Mouse (Mus musculus): Measurements from ENCODE around the gene Apom. TPM values are rescaled to one million over a fixed set of nuclear protein-coding genes. Genes with fewer than 3 reads are reported as not detected.

Apom gene
- polyA plus RNA-seq, 1 experiment from 2014 or later, result not detected

DNA sequence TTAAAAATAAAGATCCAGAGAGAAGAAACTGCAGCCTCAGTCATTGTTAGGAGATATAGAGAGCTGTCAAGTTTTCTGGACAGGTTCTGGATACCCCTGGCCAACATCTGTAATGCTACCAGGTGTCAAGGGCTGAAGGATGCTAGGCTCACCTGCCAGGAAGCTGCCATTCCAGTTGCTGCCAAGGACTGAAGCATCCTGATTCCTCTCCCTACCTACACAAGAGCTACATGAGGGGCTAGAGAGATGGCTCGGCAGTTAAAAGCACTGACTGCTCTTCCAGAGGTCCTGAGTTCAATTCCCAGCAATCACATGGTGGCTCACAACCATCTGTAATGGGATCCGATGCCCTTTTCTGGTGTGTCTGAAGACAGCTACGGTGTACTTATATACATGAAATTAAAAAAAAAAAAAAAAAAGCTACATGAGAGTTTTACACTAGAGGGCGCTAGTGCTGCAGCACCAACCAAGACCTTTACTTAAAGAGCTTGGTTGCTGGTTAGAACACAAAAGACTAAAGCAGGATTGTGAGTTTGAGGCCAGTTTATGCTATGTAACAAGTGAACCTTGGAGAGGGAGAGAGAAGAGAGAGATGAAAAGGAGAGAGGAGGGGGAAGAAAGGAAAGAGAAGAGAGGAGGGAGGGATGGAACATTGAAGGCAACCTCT lies 36.8 kb upstream of the Apom start:
- Histone ChIP-seq H3K4me3 (ENCODE audit: low read length) (no peak overlapping the region), H3K4me1 (ENCODE audit: control insufficient read depth, insufficient read depth, low read depth, low read length) (peaks cover 8% of the 10 kb centered on the region), H3K36me3 (ENCODE audit: control insufficient read depth, insufficient read depth, low read length) (no peaks in the 10 kb centered on the region), H3K27me3 (replicated peaks; ENCODE audit: control insufficient read depth, insufficient read depth, low read length) (no peaks in the 10 kb centered on the region), H3K27ac (ENCODE audit: low read depth, low read length) (no peak overlapping the region), H3K9me3 (ENCODE audit: control insufficient read depth, low read length) (no peaks in the 10 kb centered on the region), H3K4me2 (ENCODE audit: low read length) (no peak overlapping the region), H3K9ac (ENCODE audit: low read depth, low read length) (no peak overlapping the region)
- ATAC-seq, result no peak
- WGBS, result 15% methylated on average over 4 of the region's 4 CpGs

DNA sequence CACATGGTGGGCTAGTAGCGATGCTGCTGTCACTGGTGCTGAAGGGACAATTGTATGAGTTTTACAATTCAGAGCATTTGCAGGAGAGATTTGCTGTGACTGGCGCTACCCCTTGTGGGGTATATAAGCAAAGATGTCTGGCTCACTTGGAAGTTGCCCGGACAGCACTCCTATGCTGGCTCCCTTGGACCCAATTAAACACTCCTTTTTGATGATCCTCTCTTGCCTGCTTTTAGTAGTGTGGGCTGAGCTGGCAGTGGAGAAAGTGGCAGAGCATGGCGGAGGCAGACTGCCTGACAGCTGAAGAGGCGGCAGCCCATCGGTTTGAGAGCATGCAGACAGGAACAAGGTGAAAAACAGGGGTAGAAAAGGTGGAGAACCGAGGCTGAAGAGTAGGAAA lies 35.9 kb upstream of the Apom start:
- ATAC-seq, result no peak
- peaks cover 14% of the 10 kb centered on the region for H3K4me1 ChIP-seq (ENCODE audit: control insufficient read depth, insufficient read depth, low read depth, low read length)
- H3K4me2 ChIP-seq (ENCODE audit: low read length), result no peak overlapping the region
- H3K4me3 ChIP-seq (ENCODE audit: low read length), result no peak overlapping the region
- WGBS, result 94% methylated on average over 7 of the region's 7 CpGs
- no peak overlapping the region for H3K9ac ChIP-seq (ENCODE audit: low read depth, low read length)
- H3K36me3 ChIP-seq (ENCODE audit: control insufficient read depth, insufficient read depth, low read length), result no peaks in the 10 kb centered on the region
- H3K9me3 ChIP-seq (ENCODE audit: control insufficient read depth, low read length), result no peaks in the 10 kb centered on the region
- H3K27ac ChIP-seq (ENCODE audit: low read depth, low read length), result no peak overlapping the region
- no peaks in the 10 kb centered on the region for H3K27me3 ChIP-seq (replicated peaks; ENCODE audit: control insufficient read depth, insufficient read depth, low read length)

DNA sequence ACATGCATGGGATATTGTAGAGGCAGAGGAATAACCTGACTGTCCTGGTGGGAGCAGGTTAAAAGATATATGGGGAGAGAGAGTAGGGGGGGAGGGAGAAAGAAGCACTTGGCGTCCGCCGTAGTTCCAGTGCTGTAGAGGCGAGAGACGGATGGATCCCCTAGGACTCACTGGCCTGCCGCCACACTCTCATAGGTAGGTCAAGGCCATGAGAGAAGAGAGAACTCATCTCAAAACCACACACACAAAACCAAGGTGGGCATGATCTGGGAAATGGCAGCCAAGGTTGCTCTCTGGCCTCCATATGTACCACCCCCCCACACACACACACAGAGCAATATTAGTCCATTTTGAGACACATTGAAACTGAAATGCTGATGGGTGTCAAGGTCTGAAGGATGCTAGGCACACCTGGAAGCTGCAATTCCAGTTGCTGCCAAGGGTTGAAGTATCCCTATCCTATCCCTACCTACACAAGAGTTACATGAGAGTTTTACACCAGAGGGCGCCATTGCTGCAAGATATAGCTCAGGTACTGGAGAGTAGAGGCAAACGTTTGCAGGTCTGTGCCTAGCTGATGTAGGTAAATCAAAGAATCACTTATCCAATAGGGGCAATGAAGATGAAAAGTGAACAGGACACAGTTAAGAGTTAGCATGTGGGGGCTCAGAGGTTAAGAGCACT lies 34.6 kb upstream of the Apom start:
- ATAC-seq, result no peak
- peak overlapping the region; percentile 65 for H3K4me2 ChIP-seq (ENCODE audit: low read length)
- peaks cover 3% of the 10 kb centered on the region for H3K36me3 ChIP-seq (ENCODE audit: control insufficient read depth, insufficient read depth, low read length)
- 61% methylated on average over 8 of the region's 8 CpGs for WGBS
- H3K27me3 ChIP-seq (replicated peaks; ENCODE audit: control insufficient read depth, insufficient read depth, low read length), result no peaks in the 10 kb centered on the region
- no peaks in the 10 kb centered on the region for H3K9me3 ChIP-seq (ENCODE audit: control insufficient read depth, low read length)
- peaks cover 27% of the 10 kb centered on the region for H3K4me1 ChIP-seq (ENCODE audit: control insufficient read depth, insufficient read depth, low read depth, low read length)
- peak overlapping the region; percentile 3; the same call in 1 of the 2 replicates for H3K9ac ChIP-seq (ENCODE audit: low read depth, low read length)
- H3K27ac ChIP-seq (ENCODE audit: low read depth, low read length), result peak overlapping the region; percentile 6; the same call in 1 of the 2 replicates
- peak overlapping the region; percentile 99; the same call in 1 of the 2 replicates for H3K4me3 ChIP-seq (ENCODE audit: low read length)

DNA sequence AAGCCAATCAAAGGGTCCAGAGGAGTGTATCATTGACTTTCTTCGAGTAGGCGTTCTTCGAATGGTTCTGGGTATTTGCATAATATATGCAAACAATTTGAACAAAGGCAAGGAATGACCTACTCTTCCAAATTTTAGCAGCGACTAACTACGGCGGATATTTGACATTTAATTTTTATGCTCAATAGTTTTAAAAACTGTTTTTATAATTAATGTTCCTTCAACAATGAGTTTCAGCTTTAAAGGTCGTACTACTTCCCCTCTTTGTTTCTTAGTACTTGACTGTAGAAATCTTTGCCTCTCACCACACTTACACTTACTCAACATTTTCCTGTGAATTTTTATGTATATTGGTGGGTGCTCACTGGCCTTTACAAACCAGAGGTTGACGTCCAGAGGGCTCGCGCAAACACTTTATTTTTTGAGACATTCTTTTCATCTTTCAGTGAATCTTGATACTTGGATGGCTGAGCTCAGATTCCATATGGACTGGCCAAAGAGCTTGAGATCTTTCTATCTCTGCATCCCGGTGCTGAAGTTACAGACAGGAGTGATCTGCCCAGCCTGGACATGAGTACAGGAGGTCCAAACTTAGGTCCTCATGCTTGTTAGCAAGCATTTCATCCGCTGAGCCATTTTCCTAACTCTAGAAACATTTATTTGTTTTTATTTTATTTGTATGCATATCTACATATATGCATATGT lies 33.8 kb upstream of the Apom start:
- Histone ChIP-seq H3K4me1 (ENCODE audit: control insufficient read depth, insufficient read depth, low read depth, low read length) (peaks cover 27% of the 10 kb centered on the region), H3K27me3 (replicated peaks; ENCODE audit: control insufficient read depth, insufficient read depth, low read length) (no peaks in the 10 kb centered on the region), H3K9me3 (ENCODE audit: control insufficient read depth, low read length) (no peaks in the 10 kb centered on the region), H3K9ac (ENCODE audit: low read depth, low read length) (peak overlapping the region; percentile 65), H3K36me3 (ENCODE audit: control insufficient read depth, insufficient read depth, low read length) (peaks cover 12% of the 10 kb centered on the region), H3K27ac (ENCODE audit: low read depth, low read length) (peak overlapping the region; percentile 98), H3K4me2 (ENCODE audit: low read length) (peak overlapping the region; percentile 65), H3K4me3 (ENCODE audit: low read length) (peak overlapping the region; percentile 99)
- 21% methylated on average over 12 of the region's 12 CpGs for WGBS
- ATAC-seq, result no peak

DNA sequence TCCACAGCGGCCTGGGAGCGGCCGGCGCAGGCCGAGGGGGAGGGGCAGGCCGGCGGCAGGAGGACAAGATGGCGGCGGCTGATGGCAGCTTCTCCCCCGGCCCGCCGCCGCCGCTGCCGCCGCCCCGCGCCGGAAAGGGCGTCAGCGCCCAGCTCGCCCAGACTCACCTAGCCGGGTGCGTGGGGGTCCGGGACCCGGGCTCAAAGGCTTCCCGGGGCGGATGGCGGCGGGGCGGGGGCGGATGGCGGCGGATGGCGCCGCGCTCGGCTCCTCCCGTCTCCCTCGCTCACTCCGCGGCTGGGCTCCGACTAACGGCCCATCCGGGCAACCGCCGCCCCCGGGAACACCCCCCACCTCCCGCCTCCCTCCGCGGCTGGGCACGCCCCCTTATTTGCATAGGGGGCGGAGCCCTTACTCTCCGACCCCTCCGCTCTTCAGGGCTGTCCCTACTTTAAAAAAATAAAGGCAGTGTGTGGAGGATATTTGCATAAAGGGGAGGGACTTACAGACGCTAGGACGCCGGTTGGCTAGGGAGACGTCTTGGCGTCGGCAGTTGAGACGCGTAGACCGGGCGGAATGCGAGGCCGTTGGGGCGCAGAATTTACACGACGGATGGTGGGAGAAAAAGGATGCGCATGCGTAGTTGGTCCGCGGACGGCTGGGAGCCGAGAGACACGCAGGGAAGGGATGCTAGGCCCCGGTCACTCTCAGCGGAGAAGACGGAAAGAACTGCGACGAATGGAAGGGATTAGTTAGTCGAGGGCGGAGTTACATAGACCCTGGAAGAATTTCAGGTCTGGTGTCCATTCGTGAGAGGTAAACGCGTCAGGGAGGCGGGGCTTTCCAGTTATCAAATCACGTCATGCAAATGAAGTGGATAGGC lies 33.0 kb upstream of the Apom start, which contains the start of gene Prrc2a:
TSS of gene Prrc2a (minus strand) at position 330 of the 883 bp plus-strand sequence.
- H3K36me3 ChIP-seq (ENCODE audit: control insufficient read depth, insufficient read depth, low read length), result peaks cover 20% of the 10 kb centered on the region
- peak; percentile 95 for ATAC-seq
- peak within 1 kb of the TSS; percentile 100 for H3K9ac ChIP-seq (ENCODE audit: low read depth, low read length)
- H3K9me3 ChIP-seq (ENCODE audit: control insufficient read depth, low read length), result no peaks in the 10 kb centered on the region
- peaks cover 27% of the 10 kb centered on the region for H3K4me1 ChIP-seq (ENCODE audit: control insufficient read depth, insufficient read depth, low read depth, low read length)
- H3K27me3 ChIP-seq (replicated peaks; ENCODE audit: control insufficient read depth, insufficient read depth, low read length), result no peaks in the 10 kb centered on the region
- peak within 1 kb of the TSS; percentile 99 for H3K4me2 ChIP-seq (ENCODE audit: low read length)
- peak within 1 kb of the TSS; percentile 98 for H3K27ac ChIP-seq (ENCODE audit: low read depth, low read length)
- peak within 1 kb of the TSS; percentile 99 for H3K4me3 ChIP-seq (ENCODE audit: low read length)
- under 1% methylated on average over 67 of the region's 89 CpGs for WGBS

DNA sequence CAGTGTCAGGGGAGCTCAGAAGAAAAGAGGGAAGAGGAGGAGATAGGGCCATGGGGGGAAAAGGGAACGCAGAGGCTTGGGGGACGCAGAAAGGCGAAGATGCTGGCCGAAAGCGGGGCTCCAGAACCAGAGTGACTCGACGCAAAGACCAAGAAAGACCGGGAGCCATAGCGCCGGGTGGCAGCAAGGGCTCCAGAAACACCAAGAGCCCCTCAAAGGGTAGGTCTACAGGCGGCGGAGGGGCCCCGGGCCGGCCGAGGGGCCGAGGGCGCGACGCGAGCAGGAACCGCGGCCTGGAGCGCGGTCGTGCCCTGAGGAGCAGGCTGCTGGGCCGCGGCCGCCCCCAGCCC lies 32.3 kb upstream of the Apom start:
- peaks cover 27% of the 10 kb centered on the region for H3K4me1 ChIP-seq (ENCODE audit: control insufficient read depth, insufficient read depth, low read depth, low read length)
- H3K27me3 ChIP-seq (replicated peaks; ENCODE audit: control insufficient read depth, insufficient read depth, low read length), result no peaks in the 10 kb centered on the region
- H3K27ac ChIP-seq (ENCODE audit: low read depth, low read length), result peak overlapping the region; percentile 98
- WGBS, result 0% methylated on average over 27 of the region's 28 CpGs
- H3K9me3 ChIP-seq (ENCODE audit: control insufficient read depth, low read length), result no peaks in the 10 kb centered on the region
- ATAC-seq, result no peak
- peak overlapping the region; percentile 99 for H3K4me3 ChIP-seq (ENCODE audit: low read length)
- H3K9ac ChIP-seq (ENCODE audit: low read depth, low read length), result peak overlapping the region; percentile 100
- peaks cover 26% of the 10 kb centered on the region for H3K36me3 ChIP-seq (ENCODE audit: control insufficient read depth, insufficient read depth, low read length)
- H3K4me2 ChIP-seq (ENCODE audit: low read length), result peak overlapping the region; percentile 99

DNA sequence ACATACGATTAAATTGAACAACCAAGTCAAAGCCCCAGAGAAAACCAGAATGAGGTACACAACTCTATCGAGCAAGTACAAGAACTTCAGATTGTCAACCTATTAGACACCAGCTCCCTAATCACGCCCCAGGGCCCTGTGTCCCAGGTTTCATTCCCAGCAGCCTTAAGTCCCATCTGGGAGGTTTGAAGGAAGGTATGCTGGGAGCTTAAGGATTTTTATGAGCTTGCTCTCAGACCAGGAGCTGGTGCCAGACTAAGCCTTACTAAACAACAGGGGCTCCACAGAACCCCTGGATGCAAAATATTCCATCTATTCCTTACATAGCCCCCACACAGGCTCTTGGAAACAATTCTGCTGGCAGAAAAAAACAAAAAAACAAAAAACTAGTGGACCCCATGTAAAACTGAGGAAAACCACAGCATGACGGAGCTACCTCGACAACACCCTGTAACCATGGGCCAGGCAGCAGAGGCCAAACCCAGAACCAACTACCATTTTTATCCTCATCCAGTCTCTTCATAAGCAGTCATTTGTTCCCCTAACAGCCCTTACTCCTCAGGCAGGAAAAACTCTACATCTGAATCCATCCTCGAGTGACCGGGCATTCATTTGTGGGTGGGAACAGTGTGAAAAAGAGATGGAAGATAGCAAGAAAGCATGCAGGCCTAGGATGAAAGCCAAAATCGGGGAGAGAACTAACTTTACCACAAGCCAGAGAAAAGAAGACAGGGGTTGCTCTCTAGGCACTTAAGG lies 31.7 kb upstream of the Apom start:
- Histone ChIP-seq H3K4me3 (ENCODE audit: low read length) (peak overlapping the region; percentile 99), H3K4me2 (ENCODE audit: low read length) (peak overlapping the region; percentile 99), H3K36me3 (ENCODE audit: control insufficient read depth, insufficient read depth, low read length) (peaks cover 33% of the 10 kb centered on the region), H3K27me3 (replicated peaks; ENCODE audit: control insufficient read depth, insufficient read depth, low read length) (no peaks in the 10 kb centered on the region), H3K27ac (ENCODE audit: low read depth, low read length) (peak overlapping the region; percentile 98), H3K4me1 (ENCODE audit: control insufficient read depth, insufficient read depth, low read depth, low read length) (peaks cover 27% of the 10 kb centered on the region), H3K9me3 (ENCODE audit: control insufficient read depth, low read length) (no peaks in the 10 kb centered on the region), H3K9ac (ENCODE audit: low read depth, low read length) (peak overlapping the region; percentile 100)
- ATAC-seq, result no peak
- WGBS, result 9% methylated on average over 8 of the region's 8 CpGs

DNA sequence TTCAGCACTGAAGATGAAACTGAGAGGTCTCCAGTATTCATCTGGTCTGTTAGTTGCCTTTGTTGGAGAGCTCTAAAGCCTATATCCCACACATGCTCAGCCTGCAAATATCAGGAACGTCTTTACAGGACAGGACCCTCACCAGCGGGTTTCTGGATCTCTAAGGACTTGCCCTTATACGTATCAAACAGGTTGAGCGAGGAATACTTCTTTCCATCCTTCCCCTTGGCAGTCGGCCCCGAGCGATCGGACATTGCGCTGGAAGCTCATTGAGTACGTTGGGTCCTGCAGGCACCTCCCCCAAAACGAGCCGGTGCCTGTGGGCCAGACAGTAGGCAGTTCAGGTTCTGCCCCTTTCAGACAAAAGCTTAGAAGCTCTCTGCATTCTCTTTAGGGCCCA lies 30.9 kb upstream of the Apom start:
- no peaks in the 10 kb centered on the region for H3K27me3 ChIP-seq (replicated peaks; ENCODE audit: control insufficient read depth, insufficient read depth, low read length)
- no peaks in the 10 kb centered on the region for H3K9me3 ChIP-seq (ENCODE audit: control insufficient read depth, low read length)
- H3K4me2 ChIP-seq (ENCODE audit: low read length), result peak overlapping the region; percentile 99
- peaks cover 27% of the 10 kb centered on the region for H3K4me1 ChIP-seq (ENCODE audit: control insufficient read depth, insufficient read depth, low read depth, low read length)
- H3K27ac ChIP-seq (ENCODE audit: low read depth, low read length), result 0 out of 2 replicates have a peak overlapping the region, but pooled peaks have one; percentile 17
- 35% methylated on average over 12 of the region's 12 CpGs for WGBS
- H3K4me3 ChIP-seq (ENCODE audit: low read length), result peak overlapping the region; percentile 99
- peak overlapping the region; percentile 100 for H3K9ac ChIP-seq (ENCODE audit: low read depth, low read length)
- no peak for ATAC-seq
- H3K36me3 ChIP-seq (ENCODE audit: control insufficient read depth, insufficient read depth, low read length), result peaks cover 41% of the 10 kb centered on the region

Data from hindbrain, embryonic 16.5 days (tissue).